Mouse (Mus musculus): Measurements from ENCODE around the gene Lmo4.

The Lmo4 gene

GRCm38 (mm10) chr3:144151001-144151400 lies 54.0 kb downstream of the Lmo4 start:
- no peak for DNase-seq (ENCODE audit: low spot score in 2 of 2)

- DNase-seq (ENCODE audit: low spot score in 2 of 2) = no peak
These were observed 56.8 kb downstream of the Lmo4 start for GRCm38 (mm10) chr3:144148234-144148633.

- no peak for DNase-seq (ENCODE audit: low spot score in 2 of 2)
These were observed 57.8 kb downstream of the Lmo4 start for GRCm38 (mm10) chr3:144147244-144147643.

DNA sequence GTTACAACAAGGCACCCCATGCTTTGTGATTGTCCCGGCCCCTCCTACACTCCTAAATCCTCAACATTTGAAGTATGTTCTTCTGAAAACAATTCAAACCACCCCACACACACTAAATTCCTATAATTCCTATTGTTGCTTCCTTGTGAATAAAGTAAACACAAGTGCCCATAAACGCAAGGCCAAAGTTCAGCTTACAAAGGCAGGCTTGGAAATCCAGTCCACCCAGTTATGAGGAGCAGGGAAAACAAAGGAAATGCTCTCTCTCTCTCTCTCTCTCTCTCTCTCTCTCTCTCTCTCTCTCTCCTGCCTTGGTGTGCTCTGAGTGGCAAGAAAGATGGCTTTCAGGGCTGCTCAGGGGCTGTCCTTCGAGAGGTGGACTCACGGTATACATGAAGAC lies 61.0 kb downstream of the Lmo4 start:
- DNase-seq (ENCODE audit: low spot score in 2 of 2) = no peak

DNA sequence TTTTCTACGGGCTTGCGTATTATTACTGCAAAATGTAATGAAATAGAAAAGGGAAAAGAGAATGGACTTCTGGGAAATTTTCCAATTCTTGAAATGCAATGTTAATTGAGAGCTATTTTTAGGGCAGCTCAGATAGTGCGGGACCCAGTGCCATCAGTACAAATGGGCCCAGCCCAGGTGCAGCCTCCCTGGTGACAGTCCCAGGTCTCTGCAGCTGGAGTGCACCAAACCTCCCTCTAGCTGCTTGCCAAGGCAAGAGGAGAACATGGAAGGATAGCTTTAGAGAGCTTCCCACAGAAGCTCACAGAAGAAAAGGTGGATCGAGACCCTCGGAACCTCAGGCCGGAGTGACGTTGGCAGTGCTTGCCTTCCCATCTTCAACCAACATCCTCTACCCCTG lies 62.1 kb downstream of the Lmo4 start:
- DNase-seq (ENCODE audit: low spot score in 2 of 2) = no peak

- peak; percentile 27 to 29 for DNase-seq (ENCODE audit: low spot score in 2 of 2)
These were observed 63.2 kb downstream of the Lmo4 start for GRCm38 (mm10) chr3:144141786-144142185.

DNA sequence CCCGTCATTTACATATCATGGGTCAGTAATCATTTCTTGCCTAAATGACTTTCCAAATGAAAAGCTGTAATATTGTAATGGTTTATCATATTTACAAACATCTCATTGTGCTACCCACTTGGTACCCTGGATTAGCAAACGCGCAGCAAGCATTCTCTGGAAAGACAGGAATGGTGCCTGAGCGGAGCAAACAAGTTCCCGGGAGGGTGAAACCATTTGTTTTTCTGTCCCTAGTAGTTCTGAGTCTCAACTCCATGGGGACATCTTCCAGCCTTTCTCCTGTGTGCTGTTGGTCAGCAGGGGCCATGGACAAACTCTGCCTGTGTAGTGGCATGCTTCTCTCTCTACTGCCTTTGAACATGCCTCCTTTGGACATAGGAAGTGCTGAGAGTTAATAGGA lies 64.2 kb downstream of the Lmo4 start:
- no peak for DNase-seq (ENCODE audit: low spot score in 2 of 2)

- no peak for DNase-seq (ENCODE audit: low spot score in 2 of 2)
These were observed 66.4 kb downstream of the Lmo4 start for GRCm38 (mm10) chr3:144138659-144139058.

Data from right cerebral cortex, adult 2 months (tissue).